Mouse (Mus musculus): ENCODE measurements around the gene Dars2. TPM values are rescaled to one million over a fixed set of nuclear protein-coding genes. Genes with fewer than 3 reads are reported as not detected.
A peak's percentile ranks its signal among the peaks of the same experiment; 100 is the strongest.

Gene Dars2
- polyA plus RNA-seq, 1 experiment from 2014 or later = 51.6 TPM

- Histone ChIP-seq H3K9ac (ENCODE audit: low read length) (no peak overlapping the region), H3K4me2 (ENCODE audit: low read depth, severe bottlenecking) (no peak overlapping the region), H3K27me3 (ENCODE audit: control insufficient read depth, insufficient read depth, low read length) (no peaks in the 10 kb centered on the region), H3K9me3 (ENCODE audit: control insufficient read depth, low read length) (no peaks in the 10 kb centered on the region), H3K27ac (replicated peaks; ENCODE audit: low read depth, low read length) (no peak overlapping the region), H3K4me3 (ENCODE audit: low read depth, low read length) (no peak overlapping the region), H3K4me1 (ENCODE audit: control insufficient read depth, insufficient read depth, low read length) (no peaks in the 10 kb centered on the region), H3K36me3 (ENCODE audit: control insufficient read depth, insufficient read depth, low read length) (peaks cover 2% of the 10 kb centered on the region)
- 84% methylated on average over 1 of the region's 1 CpGs for WGBS
- no peak for ATAC-seq (ENCODE audit: insufficient number of reproducible peaks, low FRiP score, low TSS enrichment, low read depth)
- no peak for DNase-seq (ENCODE audit: low spot score)
These were observed 7.1 kb downstream of the Dars2 start for GRCm38 (mm10) chr1:161063351-161063750.

GRCm38 (mm10) chr1:161057164-161057563 is 13.3 kb downstream of the Dars2 start:
- Histone ChIP-seq H3K36me3 (ENCODE audit: control insufficient read depth, insufficient read depth, low read length) (no peaks in the 10 kb centered on the region; the same call in 1 of the 2 replicates), H3K27me3 (ENCODE audit: control insufficient read depth, insufficient read depth, low read length) (no peaks in the 10 kb centered on the region), H3K4me1 (ENCODE audit: control insufficient read depth, insufficient read depth, low read length) (no peaks in the 10 kb centered on the region), H3K9me3 (ENCODE audit: control insufficient read depth, low read length) (no peaks in the 10 kb centered on the region), H3K4me3 (ENCODE audit: low read depth, low read length) (no peak overlapping the region), H3K4me2 (ENCODE audit: low read depth, severe bottlenecking) (no peak overlapping the region), H3K9ac (ENCODE audit: low read length) (no peak overlapping the region), H3K27ac (replicated peaks; ENCODE audit: low read depth, low read length) (no peak overlapping the region)
- ATAC-seq (ENCODE audit: insufficient number of reproducible peaks, low FRiP score, low TSS enrichment, low read depth) (no peak), DNase-seq (ENCODE audit: low spot score) (no peak)
- WGBS = 96% methylated on average over 1 of the region's 1 CpGs

- H3K27ac ChIP-seq (replicated peaks; ENCODE audit: low read depth, low read length) = no peak overlapping the region
- no peak overlapping the region for H3K4me2 ChIP-seq (ENCODE audit: low read depth, severe bottlenecking)
- no peak for ATAC-seq (ENCODE audit: insufficient number of reproducible peaks, low FRiP score, low TSS enrichment, low read depth)
- H3K36me3 ChIP-seq (ENCODE audit: control insufficient read depth, insufficient read depth, low read length) = peaks cover 5% of the 10 kb centered on the region; the same call in 1 of the 2 replicates
- no peaks in the 10 kb centered on the region for H3K4me1 ChIP-seq (ENCODE audit: control insufficient read depth, insufficient read depth, low read length)
- H3K9ac ChIP-seq (ENCODE audit: low read length) = no peak overlapping the region
- 91% methylated on average over 3 of the region's 3 CpGs for WGBS
- no peaks in the 10 kb centered on the region for H3K9me3 ChIP-seq (ENCODE audit: control insufficient read depth, low read length)
- no peak for DNase-seq (ENCODE audit: low spot score)
- H3K27me3 ChIP-seq (ENCODE audit: control insufficient read depth, insufficient read depth, low read length) = no peaks in the 10 kb centered on the region
- no peak overlapping the region for H3K4me3 ChIP-seq (ENCODE audit: low read depth, low read length)
These were observed 23.5 kb downstream of the Dars2 start for GRCm38 (mm10) chr1:161046972-161047371.

- 95% methylated on average over 7 of the region's 7 CpGs for WGBS
These were observed 29.0 kb downstream of the Dars2 start for GRCm38 (mm10) chr1:161041261-161042020.

GRCm38 (mm10) chr1:161040855-161041254 is 29.6 kb downstream of the Dars2 start:
- DNase-seq (ENCODE audit: low spot score) = peak; percentile 33
- ATAC-seq (ENCODE audit: insufficient number of reproducible peaks, low FRiP score, low TSS enrichment, low read depth) = no peak
- no peak overlapping the region for H3K4me2 ChIP-seq (ENCODE audit: low read depth, severe bottlenecking)
- H3K4me3 ChIP-seq (ENCODE audit: low read depth, low read length) = no peak overlapping the region
- no peaks in the 10 kb centered on the region for H3K4me1 ChIP-seq (ENCODE audit: control insufficient read depth, insufficient read depth, low read length)
- no peaks in the 10 kb centered on the region for H3K27me3 ChIP-seq (ENCODE audit: control insufficient read depth, insufficient read depth, low read length)
- no peaks in the 10 kb centered on the region for H3K9me3 ChIP-seq (ENCODE audit: control insufficient read depth, low read length)
- H3K36me3 ChIP-seq (ENCODE audit: control insufficient read depth, insufficient read depth, low read length) = peaks cover 6% of the 10 kb centered on the region; the same call in 1 of the 2 replicates
- H3K9ac ChIP-seq (ENCODE audit: low read length) = no peak overlapping the region
- H3K27ac ChIP-seq (replicated peaks; ENCODE audit: low read depth, low read length) = no peak overlapping the region

More at GRCm38 (mm10) chr1:161041261-161042020, 29.0 kb downstream of the Dars2 start:
- no peak overlapping the region for H3K4me2 ChIP-seq (ENCODE audit: low read depth, severe bottlenecking)
- DNase-seq (ENCODE audit: low spot score) (no peak), ATAC-seq (ENCODE audit: insufficient number of reproducible peaks, low FRiP score, low TSS enrichment, low read depth) (no peak)
- H3K4me1 ChIP-seq (ENCODE audit: control insufficient read depth, insufficient read depth, low read length) = no peaks in the 10 kb centered on the region
- H3K9me3 ChIP-seq (ENCODE audit: control insufficient read depth, low read length) = no peaks in the 10 kb centered on the region
- no peak overlapping the region for H3K4me3 ChIP-seq (ENCODE audit: low read depth, low read length)
- peaks cover 4% of the 10 kb centered on the region; the same call in 1 of the 2 replicates for H3K36me3 ChIP-seq (ENCODE audit: control insufficient read depth, insufficient read depth, low read length)
- H3K27me3 ChIP-seq (ENCODE audit: control insufficient read depth, insufficient read depth, low read length) = no peaks in the 10 kb centered on the region
- H3K27ac ChIP-seq (replicated peaks; ENCODE audit: low read depth, low read length) = no peak overlapping the region
- H3K9ac ChIP-seq (ENCODE audit: low read length) = no peak overlapping the region

GRCm38 (mm10) chr1:161040426-161040770 is 30.1 kb downstream of the Dars2 start:
- ATAC-seq (ENCODE audit: insufficient number of reproducible peaks, low FRiP score, low TSS enrichment, low read depth) = peak; percentile 3; the same call in 1 of the 2 replicates
- no peak for DNase-seq (ENCODE audit: low spot score)
- no peak overlapping the region for H3K9ac ChIP-seq (ENCODE audit: low read length)
- H3K36me3 ChIP-seq (ENCODE audit: control insufficient read depth, insufficient read depth, low read length) = peaks cover 6% of the 10 kb centered on the region; the same call in 1 of the 2 replicates
- no peak overlapping the region for H3K4me2 ChIP-seq (ENCODE audit: low read depth, severe bottlenecking)
- H3K4me1 ChIP-seq (ENCODE audit: control insufficient read depth, insufficient read depth, low read length) = no peaks in the 10 kb centered on the region
- H3K9me3 ChIP-seq (ENCODE audit: control insufficient read depth, low read length) = no peaks in the 10 kb centered on the region
- H3K4me3 ChIP-seq (ENCODE audit: low read depth, low read length) = no peak overlapping the region
- WGBS = 50% methylated on average over 1 of the region's 1 CpGs
- H3K27ac ChIP-seq (replicated peaks; ENCODE audit: low read depth, low read length) = no peak overlapping the region
- no peaks in the 10 kb centered on the region for H3K27me3 ChIP-seq (ENCODE audit: control insufficient read depth, insufficient read depth, low read length)

- WGBS = 12% methylated on average over 3 of the region's 3 CpGs
- H3K36me3 ChIP-seq (ENCODE audit: control insufficient read depth, insufficient read depth, low read length) = peaks cover 6% of the 10 kb centered on the region; the same call in 1 of the 2 replicates
These were observed 30.6 kb downstream of the Dars2 start for GRCm38 (mm10) chr1:161039741-161040425.

GRCm38 (mm10) chr1:161038968-161039721 is 31.3 kb downstream of the Dars2 start:
- H3K4me2 ChIP-seq (ENCODE audit: low read depth, severe bottlenecking) = no peak overlapping the region
- ATAC-seq (ENCODE audit: insufficient number of reproducible peaks, low FRiP score, low TSS enrichment, low read depth) (no peak), DNase-seq (ENCODE audit: low spot score) (peak; percentile 54)
- no peaks in the 10 kb centered on the region for H3K9me3 ChIP-seq (ENCODE audit: control insufficient read depth, low read length)
- H3K4me3 ChIP-seq (ENCODE audit: low read depth, low read length) = no peak overlapping the region
- no peak overlapping the region for H3K9ac ChIP-seq (ENCODE audit: low read length)
- H3K4me1 ChIP-seq (ENCODE audit: control insufficient read depth, insufficient read depth, low read length) = no peaks in the 10 kb centered on the region
- 8% methylated on average over 3 of the region's 3 CpGs for WGBS
- H3K27ac ChIP-seq (replicated peaks; ENCODE audit: low read depth, low read length) = no peak overlapping the region
- H3K27me3 ChIP-seq (ENCODE audit: control insufficient read depth, insufficient read depth, low read length) = no peaks in the 10 kb centered on the region
- H3K36me3 ChIP-seq (ENCODE audit: control insufficient read depth, insufficient read depth, low read length) = peaks cover 6% of the 10 kb centered on the region; the same call in 1 of the 2 replicates

More at GRCm38 (mm10) chr1:161039741-161040425, 30.6 kb downstream of the Dars2 start:
- Histone ChIP-seq H3K4me2 (ENCODE audit: low read depth, severe bottlenecking) (no peak overlapping the region), H3K4me1 (ENCODE audit: control insufficient read depth, insufficient read depth, low read length) (no peaks in the 10 kb centered on the region), H3K9me3 (ENCODE audit: control insufficient read depth, low read length) (no peaks in the 10 kb centered on the region), H3K27ac (replicated peaks; ENCODE audit: low read depth, low read length) (no peak overlapping the region), H3K9ac (ENCODE audit: low read length) (no peak overlapping the region), H3K27me3 (ENCODE audit: control insufficient read depth, insufficient read depth, low read length) (no peaks in the 10 kb centered on the region), H3K4me3 (ENCODE audit: low read depth, low read length) (no peak overlapping the region)
- DNase-seq (ENCODE audit: low spot score) = peak; percentile 63
- peak; percentile 23 for ATAC-seq (ENCODE audit: insufficient number of reproducible peaks, low FRiP score, low TSS enrichment, low read depth)
